Mouse (Mus musculus): ENCODE measurements around the gene Adgrv1.

The Adgrv1 gene

DNA sequence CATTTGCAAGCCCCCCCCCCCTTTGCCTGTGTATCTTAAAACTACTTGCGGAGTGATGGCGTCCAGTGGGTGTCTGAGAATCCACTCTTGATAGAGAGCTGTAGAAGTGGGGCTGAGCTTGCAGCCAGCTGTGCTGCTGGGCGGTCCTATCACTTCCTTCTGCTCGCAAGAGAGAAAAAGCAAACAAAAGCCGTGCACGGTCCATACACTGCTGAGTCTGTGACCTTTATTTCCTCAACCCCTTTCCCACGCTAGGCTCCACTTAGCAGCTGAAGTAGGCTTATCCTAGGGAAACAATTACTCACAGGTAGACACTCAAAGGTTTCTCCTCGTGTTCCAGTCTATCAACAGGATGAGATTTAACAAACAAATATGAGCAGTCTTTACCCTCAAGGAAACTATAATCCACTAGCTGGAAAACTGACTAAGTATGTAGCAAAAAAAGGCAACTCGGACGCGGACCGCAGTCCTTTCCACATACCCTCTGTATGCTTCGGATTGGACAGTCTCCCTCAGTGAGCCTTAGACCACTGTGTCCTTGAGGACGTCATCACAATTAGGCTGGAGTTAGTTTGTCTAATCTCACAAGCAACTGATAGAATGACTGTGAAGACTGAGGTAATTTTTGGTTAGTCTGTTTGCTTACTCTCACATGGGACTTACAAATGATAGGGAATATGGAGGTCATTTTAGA lies 281.3 kb downstream of the Adgrv1 start:
- DNase-seq (ENCODE audit: low read depth in 1 of 2, low spot score in 2 of 2), result peak in 1 of 2 experiments; percentile 16

DNA sequence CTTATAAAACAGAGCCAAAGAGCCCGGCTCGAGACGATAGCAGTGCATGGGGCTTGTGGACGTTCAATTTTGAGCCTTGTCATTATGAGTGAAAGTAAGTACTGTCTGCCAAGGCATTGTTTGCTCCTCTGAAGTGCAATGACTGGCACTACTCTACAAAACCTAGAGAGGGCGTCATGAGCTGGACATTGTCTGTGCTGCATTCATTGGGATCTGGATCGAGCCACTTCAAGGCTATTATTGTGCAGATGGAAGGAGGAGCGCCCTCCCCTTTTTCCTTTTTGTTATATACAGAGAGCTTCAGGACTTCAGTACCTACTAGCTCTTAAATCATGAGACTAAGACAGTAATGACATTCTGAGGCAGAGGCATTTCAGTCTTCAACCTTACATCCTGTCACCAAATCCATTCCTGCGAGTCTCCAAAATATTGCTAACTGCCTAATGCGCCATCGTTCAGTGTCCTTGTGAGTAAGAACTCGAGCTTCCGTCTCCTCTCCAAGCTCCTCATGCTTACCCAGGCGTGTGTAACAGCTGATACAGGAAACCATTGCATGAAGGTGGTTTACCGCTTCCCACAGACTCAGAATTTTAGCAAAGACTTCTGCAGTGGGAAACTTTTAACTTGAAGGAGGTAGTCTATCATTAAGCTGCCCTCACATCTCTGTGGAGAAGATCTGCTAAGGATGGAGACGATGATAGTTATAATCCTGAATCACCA lies 285.5 kb downstream of the Adgrv1 start:
- DNase-seq (ENCODE audit: low read depth in 1 of 2, low spot score in 2 of 2), result no peak

DNA sequence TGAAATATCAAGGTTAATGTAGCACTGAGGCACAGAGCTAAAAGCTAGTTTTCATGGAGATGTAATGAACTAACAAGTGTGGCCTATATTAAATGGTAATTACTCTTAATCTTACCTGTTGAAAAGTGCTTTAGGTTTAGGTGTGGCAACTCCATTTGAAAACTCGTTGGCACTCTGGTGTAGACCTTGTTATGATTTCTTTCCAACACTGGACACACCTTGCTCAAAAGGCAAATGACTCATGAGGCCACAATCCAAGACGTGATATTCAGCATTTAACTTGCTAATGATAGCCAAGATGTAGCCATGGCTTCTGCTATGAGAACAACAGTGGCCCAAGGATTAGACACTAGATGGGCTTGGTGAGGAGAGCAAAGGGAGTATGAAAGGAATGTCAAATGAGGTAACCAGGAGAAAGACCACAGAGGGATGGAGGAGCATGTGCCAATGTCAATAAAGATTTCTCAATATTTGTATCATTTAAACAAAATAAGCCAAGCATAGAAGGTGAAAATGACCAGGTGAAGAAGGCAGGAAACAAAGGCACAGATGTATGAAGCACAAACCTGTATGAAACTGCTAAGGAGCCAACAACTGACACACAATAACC lies 289.9 kb downstream of the Adgrv1 start:
- no peak for DNase-seq (ENCODE audit: low read depth in 1 of 2, low spot score in 2 of 2)

DNA sequence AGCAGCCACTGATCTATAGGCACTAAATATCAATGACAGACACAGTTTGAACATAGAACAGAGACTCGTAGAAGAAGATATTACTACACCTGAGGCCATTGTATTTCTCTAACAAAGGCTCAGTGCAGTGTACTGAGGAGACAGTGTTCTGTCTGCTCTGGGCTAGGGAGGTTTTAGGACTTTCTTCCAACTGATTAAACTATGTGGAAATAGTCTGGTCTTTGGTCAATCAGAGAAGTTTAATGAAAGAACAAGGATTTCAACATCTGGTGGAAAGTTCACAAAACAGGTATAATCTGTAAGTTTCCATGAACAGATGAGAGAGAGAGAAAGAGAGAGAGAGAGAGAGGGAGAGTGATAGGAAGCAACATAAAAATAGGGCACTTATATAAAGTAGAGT lies 297.7 kb downstream of the Adgrv1 start:
- no peak for DNase-seq (ENCODE audit: low read depth in 1 of 2, low spot score in 2 of 2)

DNA sequence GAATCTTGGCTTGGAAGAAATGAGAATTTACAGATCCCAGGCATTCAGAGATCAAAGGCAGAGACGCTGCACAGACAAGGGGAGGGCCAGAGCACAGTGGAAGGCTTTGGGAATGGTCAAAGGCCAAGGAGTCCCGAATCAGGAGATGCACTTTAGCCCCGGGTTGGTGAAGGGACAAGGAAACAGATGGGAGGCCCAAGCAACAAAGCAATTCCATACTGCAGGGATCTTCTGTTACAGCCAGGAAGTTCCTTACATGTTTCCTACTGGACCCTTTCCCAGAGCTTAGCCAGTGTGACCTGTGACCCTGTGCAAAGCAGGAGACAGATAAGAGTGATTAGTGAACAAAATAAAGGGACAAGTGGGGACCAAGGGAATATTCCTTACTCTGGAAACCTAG lies 300.9 kb downstream of the Adgrv1 start:
- DNase-seq (ENCODE audit: low read depth in 1 of 2, low spot score in 2 of 2), result no peak

DNA sequence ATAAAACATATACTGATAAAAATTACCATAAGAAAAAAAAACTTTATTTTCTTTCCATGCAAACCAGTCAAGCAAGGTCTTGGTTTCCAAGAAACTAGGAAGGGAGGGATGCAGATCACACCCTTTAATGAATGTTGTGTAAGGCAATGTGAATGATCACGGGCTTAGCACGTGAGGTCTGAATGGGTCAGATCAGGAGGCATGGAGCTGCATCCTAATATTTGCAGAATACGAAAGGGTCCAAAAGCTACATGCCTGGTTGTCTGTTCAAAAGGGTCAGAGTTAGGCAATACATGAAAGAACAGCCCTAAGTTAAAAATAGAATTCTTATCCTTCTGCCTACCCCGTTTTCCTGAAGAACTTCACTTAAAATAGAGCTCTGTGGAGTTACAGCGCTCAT lies 303.2 kb downstream of the Adgrv1 start:
- no peak for DNase-seq (ENCODE audit: low read depth in 1 of 2, low spot score in 2 of 2)

DNA sequence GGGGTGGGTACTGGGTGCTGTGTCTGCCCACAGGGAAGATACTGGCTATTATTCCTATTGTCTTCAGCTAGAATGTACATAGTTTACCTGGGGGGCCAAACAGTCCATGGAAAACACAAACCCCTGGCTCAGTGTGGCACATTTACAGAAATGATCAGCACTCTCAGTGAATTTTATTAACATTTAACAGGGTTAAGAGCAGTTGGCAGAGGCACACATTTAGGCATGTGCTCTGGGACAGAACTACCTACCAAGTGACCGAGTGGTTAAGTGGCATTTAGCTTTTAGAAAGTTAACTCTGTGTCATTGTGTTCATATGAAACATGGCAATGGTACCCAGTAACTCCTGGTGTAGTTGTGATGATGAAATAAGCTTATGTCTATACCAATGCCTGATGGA lies 304.8 kb downstream of the Adgrv1 start:
- no peak for DNase-seq (ENCODE audit: low read depth in 1 of 2, low spot score in 2 of 2)

DNA sequence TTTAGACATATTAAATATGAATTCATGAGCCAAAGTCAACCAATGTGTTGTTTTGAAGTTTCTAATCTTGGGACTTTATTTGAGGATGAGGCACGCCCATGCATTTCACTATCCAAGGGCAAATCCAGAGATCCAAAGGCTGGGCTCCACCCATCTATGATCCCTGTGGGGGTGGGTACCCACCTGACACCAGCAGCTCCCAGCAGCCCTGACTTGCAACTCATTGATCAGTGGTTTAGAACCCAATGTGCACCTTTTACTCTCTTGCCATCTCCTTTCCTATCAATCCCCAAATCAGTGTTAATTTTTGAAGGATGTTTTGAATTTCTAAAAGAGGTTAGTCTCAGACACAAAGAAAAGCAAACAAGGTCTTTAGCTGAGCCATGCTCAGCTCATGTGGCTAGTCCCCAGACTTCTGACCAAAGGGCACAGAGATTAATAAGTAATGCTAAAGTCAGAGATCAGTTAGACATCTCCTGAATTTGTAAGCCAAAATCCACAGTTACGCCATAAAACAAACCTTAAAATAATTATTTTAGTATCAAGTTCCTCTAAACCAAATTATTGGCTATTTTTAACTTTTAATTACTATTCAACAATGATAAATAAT lies 307.2 kb downstream of the Adgrv1 start:
- DNase-seq (ENCODE audit: low read depth in 1 of 2, low spot score in 2 of 2), result no peak

DNA sequence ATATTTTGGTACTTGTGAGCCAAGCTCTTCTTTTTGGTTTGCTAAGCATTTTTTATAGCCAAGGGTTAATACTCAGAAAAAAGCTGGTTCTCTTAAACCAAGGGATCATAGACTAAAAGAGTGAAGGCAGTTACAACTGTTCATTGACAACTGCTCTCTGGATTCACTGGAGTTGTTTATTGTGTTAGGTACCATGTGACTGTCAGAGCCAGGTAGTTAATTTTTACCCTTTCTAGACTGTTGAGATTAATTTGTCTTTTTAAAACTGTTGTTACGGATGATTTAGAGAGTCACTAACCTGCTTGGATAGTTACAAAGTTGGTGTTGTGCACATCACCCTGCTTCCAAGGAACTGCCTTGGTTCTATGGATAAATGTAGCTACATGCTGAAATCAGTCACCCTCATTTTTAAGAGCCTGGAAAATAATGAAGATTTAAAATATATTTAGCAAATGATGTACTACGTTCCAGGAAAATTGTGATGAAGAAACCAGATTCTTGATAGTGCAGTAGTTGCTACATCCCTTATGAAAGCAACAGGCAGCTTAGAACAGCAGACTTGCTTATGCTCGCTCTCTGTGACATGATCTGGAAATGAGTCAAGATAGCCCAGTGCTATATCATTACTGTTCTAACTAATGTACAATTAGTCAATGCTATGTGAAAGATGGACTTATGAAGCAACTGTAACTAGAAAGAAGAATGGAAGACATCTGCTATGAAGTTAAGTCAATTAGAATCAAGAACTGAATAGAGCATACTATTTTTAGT lies 309.2 kb downstream of the Adgrv1 start:
- DNase-seq (ENCODE audit: low read depth in 1 of 2, low spot score in 2 of 2), result no peak

DNA sequence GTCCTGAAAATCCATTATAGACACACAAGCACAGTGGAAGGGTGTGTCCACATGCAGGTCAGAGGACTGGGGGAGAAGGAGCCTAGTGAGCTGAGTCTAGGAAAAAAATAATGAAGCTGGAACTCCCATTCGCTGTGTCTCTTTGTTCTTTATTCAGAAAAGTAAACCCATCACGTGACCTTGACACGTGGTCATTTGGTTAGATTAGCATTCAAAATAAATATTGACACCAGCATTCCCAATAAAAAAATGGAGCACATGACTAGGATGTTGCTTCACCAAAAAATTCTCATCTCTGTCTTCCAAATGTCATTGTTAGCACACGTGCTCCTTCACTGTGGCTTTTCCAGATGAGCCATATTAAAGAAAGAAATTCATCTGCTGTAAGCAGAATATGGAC lies 316.4 kb downstream of the Adgrv1 start:
- no peak for DNase-seq (ENCODE audit: low read depth in 1 of 2, low spot score in 2 of 2)

DNA sequence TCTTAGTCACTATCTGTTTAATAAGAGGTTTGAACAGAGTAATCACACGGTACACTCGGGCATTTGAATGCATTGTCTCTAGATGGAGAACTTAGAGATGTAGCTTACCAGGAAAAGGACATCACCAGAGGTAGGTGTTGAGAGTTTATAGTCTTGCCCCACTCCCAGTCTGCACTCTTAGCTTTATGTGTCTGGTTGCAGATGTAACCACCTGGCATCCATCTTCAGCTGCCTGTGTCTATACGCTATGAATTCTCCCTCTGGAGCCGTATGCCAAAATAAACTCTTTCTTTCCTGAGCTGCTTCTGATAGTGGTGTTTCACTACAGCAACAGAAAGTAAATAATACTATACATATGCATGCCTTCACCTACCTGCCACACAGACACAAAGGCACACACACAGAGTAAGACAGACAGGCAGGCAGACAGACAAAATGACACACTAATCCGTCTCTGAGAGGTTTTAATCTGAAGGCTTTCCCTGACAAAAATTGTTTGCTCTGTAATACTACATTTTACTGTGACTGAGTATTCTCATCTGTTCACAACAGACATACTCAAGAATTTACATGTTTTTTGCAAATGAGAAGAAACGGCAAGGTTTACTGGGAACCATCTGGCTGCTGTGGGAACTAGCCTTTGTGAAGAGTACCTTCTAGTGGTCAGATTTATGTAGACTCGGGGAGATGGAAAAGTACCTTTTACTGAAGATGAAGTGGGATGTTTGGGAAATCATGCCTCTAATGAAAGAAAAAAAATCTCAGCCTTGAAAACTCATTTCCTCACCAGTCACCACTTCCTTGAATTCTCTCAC lies 318.4 kb downstream of the Adgrv1 start:
- DNase-seq (ENCODE audit: low read depth in 1 of 2, low spot score in 2 of 2), result no peak

DNA sequence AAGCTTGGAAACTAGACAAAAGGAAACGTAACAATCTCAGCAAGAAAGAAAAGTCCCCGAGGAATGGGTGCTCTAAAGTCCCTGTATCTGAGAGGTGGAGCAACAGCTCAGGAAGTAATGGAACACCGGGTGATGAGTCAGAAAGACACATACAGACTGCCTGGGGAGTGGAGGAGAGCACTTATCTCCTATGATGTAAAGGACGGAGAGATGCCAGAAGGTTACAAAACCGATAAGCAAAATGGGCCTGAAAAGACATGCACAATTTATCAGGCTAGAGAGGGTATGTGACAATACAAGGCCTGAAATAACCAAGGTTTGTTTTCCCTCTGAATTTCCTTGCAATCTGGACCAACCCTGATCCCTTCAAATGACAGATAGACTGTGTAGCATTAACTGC lies 320.8 kb downstream of the Adgrv1 start:
- no peak for DNase-seq (ENCODE audit: low read depth in 1 of 2, low spot score in 2 of 2)

DNA sequence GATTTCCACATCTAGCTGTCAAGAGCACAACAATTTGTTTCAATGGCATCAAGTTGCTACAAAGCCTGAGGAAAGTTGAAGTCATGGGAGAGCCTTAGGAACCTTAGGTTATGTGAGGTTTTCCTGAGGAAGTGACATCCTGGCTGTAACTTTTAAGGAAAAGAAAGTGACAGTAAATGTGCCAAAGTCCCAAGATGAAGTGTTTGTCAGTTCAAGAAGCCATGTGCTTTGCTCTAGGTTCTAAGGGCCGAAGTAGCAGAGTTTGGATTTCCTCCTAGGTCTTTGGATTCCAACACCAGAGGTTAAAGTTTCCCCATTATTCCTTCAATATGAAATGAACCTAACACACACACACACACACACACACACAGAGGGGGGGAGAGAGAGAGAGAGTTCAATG lies 332.1 kb downstream of the Adgrv1 start:
- DNase-seq (ENCODE audit: low read depth in 1 of 2, low spot score in 2 of 2), result no peak

DNA sequence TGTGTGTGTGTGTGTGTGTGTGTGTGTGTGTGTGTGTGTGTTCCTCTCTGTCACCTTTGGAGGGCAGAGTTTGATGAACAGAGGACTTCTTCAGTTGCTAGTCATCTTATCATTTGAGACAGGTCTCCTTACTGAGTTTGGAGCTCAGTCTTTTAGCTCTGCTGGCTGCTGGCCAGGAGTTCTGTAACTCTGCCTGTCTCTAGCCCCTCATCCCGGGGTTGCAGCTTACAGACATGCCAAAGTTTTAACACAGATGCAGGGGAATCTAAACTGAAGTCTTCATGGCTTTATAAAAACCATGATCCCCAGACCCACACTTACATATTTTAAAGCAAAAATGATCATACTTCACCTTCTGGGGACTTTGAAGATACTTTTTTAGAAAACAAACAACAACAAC lies 338.8 kb downstream of the Adgrv1 start:
- no peak for DNase-seq (ENCODE audit: low read depth in 1 of 2, low spot score in 2 of 2)

DNA sequence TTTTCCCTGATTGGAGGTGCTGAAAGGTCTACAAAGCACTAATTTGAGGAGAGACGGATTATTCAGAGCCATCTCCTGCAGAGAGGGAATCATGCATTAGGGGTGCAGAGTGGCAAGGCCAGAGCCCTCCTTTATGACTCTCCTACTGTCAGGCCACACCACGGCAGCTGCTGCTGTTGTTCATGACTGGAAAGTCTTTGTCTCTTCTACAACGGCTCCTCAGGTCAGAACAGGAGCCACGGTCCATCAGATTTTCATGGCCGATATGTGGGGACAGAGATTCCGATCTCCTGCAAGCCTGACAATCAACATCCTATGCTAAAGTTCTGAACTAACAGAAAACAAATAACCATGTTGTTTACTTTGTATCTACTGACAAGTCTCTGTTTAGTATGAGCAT lies 350.8 kb downstream of the Adgrv1 start:
- DNase-seq (ENCODE audit: low read depth in 1 of 2, low spot score in 2 of 2), result no peak

DNA sequence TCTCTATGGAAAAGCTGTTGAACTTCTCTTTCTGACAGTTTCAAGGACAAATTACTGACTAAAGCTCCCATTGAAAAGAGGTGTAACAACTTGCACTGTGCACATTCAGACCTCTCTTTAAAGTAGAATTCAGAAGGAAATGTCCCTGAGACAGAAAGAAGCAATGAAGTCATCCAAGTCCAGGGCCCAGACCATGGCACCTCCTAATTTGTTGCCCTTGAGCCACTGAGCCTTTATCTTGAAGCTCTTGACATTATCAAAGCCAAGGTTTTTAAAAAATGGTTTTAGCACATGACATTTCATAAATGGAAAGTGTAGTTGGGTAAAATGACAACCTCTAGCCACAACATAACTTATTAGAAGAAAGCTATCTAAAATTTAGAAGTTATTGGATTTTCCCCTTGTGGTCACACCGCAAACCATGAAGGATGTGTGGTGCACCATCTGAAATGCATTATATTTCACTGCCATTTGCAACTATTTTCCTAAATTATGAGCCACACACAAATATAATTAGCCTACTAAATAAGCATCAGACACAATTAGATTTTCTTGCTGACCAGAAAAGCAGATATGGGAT lies 352.2 kb downstream of the Adgrv1 start:
- no peak for DNase-seq (ENCODE audit: low read depth in 1 of 2, low spot score in 2 of 2)

DNA sequence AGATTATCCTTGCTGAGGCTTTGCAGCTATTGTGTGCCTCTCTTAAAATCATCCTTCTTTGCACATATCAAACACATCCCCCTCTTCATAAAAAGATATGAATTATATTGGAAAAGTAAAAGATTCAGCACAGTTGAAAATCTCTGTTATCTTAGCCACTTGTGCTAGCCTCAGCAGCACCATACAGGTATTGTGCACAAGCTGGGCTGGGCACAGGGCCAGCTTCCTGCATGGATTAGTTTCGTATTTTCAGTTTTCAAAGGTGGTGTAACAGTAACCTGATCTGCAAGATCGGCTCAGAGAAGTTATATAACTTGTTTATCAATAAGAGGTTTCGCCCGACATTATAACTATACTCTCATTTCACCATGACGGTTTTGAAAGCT lies 353.6 kb downstream of the Adgrv1 start:
- no peak for DNase-seq (ENCODE audit: low read depth in 1 of 2, low spot score in 2 of 2)

DNA sequence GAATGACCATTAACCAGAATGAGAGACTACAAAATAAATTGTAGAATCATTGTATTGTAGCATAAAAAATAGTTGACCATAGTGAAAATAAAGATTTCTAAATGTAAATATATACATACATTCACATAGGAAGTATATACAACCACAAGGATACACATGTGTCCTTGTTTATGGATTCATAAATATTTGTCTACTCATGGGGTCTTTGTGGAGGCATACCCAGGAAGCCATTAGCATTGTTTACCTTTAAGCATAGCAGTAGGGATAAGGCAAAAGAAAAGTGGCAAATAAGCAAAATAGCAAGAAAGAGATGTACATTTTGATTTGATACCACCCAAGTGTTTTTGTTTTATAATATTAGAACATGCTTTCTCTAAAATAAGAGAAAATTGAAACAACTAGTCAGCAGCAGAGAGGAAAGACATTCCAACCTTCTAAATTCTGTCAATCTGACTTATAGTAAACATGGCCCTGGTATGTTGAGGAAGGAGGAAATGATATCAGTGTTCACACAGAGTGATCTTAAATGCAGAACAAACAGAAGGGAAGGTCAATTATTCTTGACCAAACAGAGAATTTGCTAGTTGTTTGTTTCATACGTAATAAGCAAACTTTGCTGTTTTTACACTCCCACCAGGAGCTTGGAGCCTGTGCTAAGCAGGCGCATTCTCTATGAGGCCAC lies 354.1 kb downstream of the Adgrv1 start:
- no peak for DNase-seq (ENCODE audit: low read depth in 1 of 2, low spot score in 2 of 2)

DNA sequence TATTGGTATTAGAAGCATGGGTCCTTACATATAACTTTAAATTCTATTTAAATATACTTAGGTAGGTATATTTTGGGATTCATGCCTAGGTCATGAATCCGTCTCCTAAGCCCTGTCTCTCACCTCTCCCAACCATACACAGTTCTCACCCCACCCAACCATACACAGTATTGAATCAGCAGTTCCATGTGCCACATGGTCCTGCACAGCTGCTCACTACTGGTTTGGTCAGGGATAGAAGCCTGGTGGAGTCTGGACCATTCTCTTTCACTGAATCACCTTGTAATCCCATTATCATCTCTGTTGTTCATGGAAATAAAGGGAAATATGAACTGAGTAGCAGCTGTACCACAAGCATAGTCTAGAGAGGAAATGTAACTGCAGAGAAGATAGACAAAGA lies 359.1 kb downstream of the Adgrv1 start:
- DNase-seq (ENCODE audit: low read depth in 1 of 2, low spot score in 2 of 2), result no peak

DNA sequence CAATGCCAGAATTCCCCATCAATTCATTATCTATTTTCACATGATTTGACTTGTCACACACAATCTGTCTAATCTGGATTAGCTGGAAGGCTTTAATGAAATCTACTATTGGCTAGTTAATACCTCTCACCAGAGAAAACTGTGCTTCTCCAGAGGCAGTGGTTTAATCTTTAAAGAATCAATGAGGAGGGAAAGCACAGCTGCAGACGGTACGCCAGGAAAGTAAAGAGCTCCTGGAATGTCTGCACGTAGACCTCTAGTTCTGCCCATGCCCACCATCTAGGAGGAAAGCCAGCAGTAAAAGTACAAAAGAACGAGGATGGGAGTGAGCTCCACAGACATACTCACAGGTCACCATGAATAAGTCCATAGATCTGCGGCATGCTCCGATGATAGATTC lies 362.6 kb downstream of the Adgrv1 start:
- no peak for DNase-seq (ENCODE audit: low read depth in 1 of 2, low spot score in 2 of 2)
